Comparison of ENCODE assay signal across 8 mouse cellular contexts in the genomic region with DNA sequence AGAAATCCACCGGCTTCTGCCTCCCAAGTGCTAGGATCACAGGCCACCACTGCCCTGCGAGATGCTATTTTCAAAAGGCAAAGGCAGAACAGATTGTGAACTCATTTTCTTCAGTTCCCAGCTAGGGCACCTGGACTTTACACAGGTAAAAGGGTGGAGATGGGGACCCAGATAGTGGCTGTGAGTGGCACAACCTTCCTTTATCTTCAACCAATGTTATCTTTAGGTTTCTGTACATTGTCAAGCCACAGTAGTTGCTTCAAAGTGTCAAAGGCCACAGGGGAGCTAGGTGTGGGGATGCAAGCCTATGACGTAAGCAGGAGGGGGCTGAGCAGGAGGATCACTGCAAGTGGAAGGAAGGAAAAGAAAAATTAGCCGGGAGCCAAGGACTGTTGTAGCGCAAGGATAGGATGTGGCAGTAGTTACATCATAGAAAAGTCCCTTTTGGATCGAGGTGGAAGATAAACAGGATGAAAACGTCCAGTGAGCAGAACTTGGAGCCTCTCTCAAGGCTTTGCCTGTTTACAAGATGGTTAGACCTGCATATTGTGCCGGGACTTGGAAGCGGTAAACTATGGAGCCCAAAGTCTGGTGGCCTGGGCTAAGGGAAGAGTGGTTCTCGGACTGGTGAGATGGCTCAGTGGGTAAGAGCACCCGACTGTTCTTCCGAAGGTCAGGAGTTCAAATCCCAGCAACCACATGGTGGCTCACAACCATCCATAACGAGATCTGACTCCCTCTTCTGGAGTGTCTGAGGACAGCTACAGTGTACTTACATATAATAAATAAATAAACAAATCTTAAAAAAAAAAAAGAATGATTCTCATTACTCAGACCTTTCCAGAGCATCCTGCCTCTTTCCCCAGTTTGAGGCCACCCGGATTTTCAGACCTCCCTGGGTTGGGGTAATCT. TPM values are rescaled to one million over a fixed set of nuclear protein-coding genes. Genes with fewer than 3 reads are reported as not detected.
DNase-seq lines count a peak whose midpoint lies in the region; ATAC-seq lines count a peak whose summit lies in the region.

No protein-coding gene starts in this region.

- peak; percentile 9 for DNase-seq in adrenal gland, adult 8-10 months
- DNase-seq in adrenal gland, adult 2 months: no peak
- DNase-seq in thymus, postnatal 4 days: no peak
- DNase-seq in thymus, postnatal 14 days: no peak

- peaks cover 64% of the 10 kb centered on the region for H3K4me1 ChIP-seq in megakaryocyte, embryonic 14.5 days
- peaks cover 24% of the 10 kb centered on the region for H3K4me1 ChIP-seq in limb, embryonic 13.5 days
- H3K4me1 ChIP-seq in stomach, embryonic 15.5 days: peaks cover 22% of the 10 kb centered on the region

- H3K27me3 ChIP-seq in megakaryocyte, embryonic 14.5 days (replicated peaks): peaks cover 41% of the 10 kb centered on the region
- H3K27me3 ChIP-seq in limb, embryonic 13.5 days: peaks cover 15% of the 10 kb centered on the region; the same call in 1 of the 2 replicates
- H3K27me3 ChIP-seq in stomach, embryonic 15.5 days (replicated peaks): no peaks in the 10 kb centered on the region

- peaks cover 13% of the 10 kb centered on the region for H3K36me3 ChIP-seq in megakaryocyte, embryonic 14.5 days (replicated peaks; ENCODE audit: low read length)
- H3K36me3 ChIP-seq in limb, embryonic 13.5 days: peaks cover 20% of the 10 kb centered on the region
- H3K36me3 ChIP-seq in stomach, embryonic 15.5 days: peaks cover 14% of the 10 kb centered on the region; the same call in 1 of the 2 replicates

- H3K4me2 ChIP-seq in limb, embryonic 13.5 days (replicated peaks): peak overlapping the region; percentile 99
- H3K4me2 ChIP-seq in stomach, embryonic 15.5 days: peak overlapping the region; percentile 100

- peak overlapping the region; percentile 93 for H3K27ac ChIP-seq in limb, embryonic 13.5 days
- peak overlapping the region; percentile 73 for H3K27ac ChIP-seq in stomach, embryonic 15.5 days

- 28% methylated on average over 14 of the region's 14 CpGs for WGBS in limb, embryonic 13.5 days
- WGBS in stomach, embryonic 15.5 days: 20% methylated on average over 14 of the region's 14 CpGs

- peak overlapping the region; percentile 93 for H3K4me3 ChIP-seq in megakaryocyte, embryonic 14.5 days (replicated peaks)
- peak overlapping the region; percentile 84 for H3K4me3 ChIP-seq in limb, embryonic 13.5 days
- H3K4me3 ChIP-seq in stomach, embryonic 15.5 days (replicated peaks): peak overlapping the region; percentile 98

- no peaks in the 10 kb centered on the region for H3K9me3 ChIP-seq in megakaryocyte, embryonic 14.5 days
- H3K9me3 ChIP-seq in limb, embryonic 13.5 days: no peaks in the 10 kb centered on the region
- no peaks in the 10 kb centered on the region for H3K9me3 ChIP-seq in stomach, embryonic 15.5 days

- H3K9ac ChIP-seq in limb, embryonic 13.5 days: peak overlapping the region; percentile 59
- peak overlapping the region; percentile 6; the same call in 1 of the 2 replicates for H3K9ac ChIP-seq in stomach, embryonic 15.5 days

- no peak for ATAC-seq in megakaryocyte, adult 5-6 weeks (ENCODE audit: poor library complexity, severe bottlenecking)
- ATAC-seq in limb, embryonic 13.5 days (ENCODE audit: low FRiP score, low read depth): peak; percentile 13; the same call in 1 of the 2 replicates
- ATAC-seq in stomach, embryonic 15.5 days (ENCODE audit: insufficient read depth, low FRiP score, low read depth): peak; percentile 0; the same call in 1 of the 2 replicates

RNA-seq across cellular contexts. Expression of a gene that starts 2.2 kb away (rescaled TPM):
- 100 to 1,000 TPM; 101 to 119 (median 110) TPM for total RNA-seq in adrenal gland, adult 8-10 months (2022)
- total RNA-seq in adrenal gland, adult 2 months (2021): 10 to 100 TPM; 87.3 to 90.5 TPM
- 179 and 197 TPM in 2 replicates for polyA plus RNA-seq in adrenal gland, adult 2 months (2012; rRNA removed)
- polyA plus RNA-seq in megakaryocyte, embryonic 14.5 days (2012; ENCODE audit: insufficient read depth, low replicate concordance): 4.4 and 22.7 TPM in 2 replicates
- total RNA-seq in megakaryocyte, adult 5-6 weeks (2015): 23.2 and 28.6 TPM in 2 replicates
- 95.5 and 112 TPM in 2 replicates for total RNA-seq in megakaryocyte, adult 5-6 weeks (2017)
- polyA plus RNA-seq in limb, embryonic 13.5 days (2015; fragmentation: Nextera tagmentation; extraction: Ambion mirVana): 108 and 109 TPM in 2 replicates
- 89.7 and 91.8 TPM in 2 replicates for polyA plus RNA-seq in stomach, embryonic 15.5 days (2015; fragmentation: Nextera tagmentation; extraction: Ambion mirVana)

RNA-seq across cellular contexts. Expression of a gene that starts 2.3 kb away (rescaled TPM):
- total RNA-seq in adrenal gland, adult 8-10 months (2022): 1 to 10 TPM; 4.8 to 9.3 (median 6.8) TPM
- 1 to 10 TPM; 5.6 TPM for total RNA-seq in adrenal gland, adult 2 months (2021)
- polyA plus RNA-seq in adrenal gland, adult 2 months (2012; rRNA removed): 5.2 and 8.4 TPM in 2 replicates
- 0.21 TPM in 1 of 2 replicates, not detected in the other for polyA plus RNA-seq in megakaryocyte, embryonic 14.5 days (2012; ENCODE audit: insufficient read depth, low replicate concordance)
- 0.25 and 0.62 TPM in 2 replicates for total RNA-seq in megakaryocyte, adult 5-6 weeks (2015)
- total RNA-seq in megakaryocyte, adult 5-6 weeks (2017): 0.22 and 0.24 TPM in 2 replicates
- 8.1 and 9.2 TPM in 2 replicates for polyA plus RNA-seq in limb, embryonic 13.5 days (2015; fragmentation: Nextera tagmentation; extraction: Ambion mirVana)
- polyA plus RNA-seq in stomach, embryonic 15.5 days (2015; fragmentation: Nextera tagmentation; extraction: Ambion mirVana): 28.0 and 30.9 TPM in 2 replicates

RNA-seq across cellular contexts. Expression of a gene that starts 21.4 kb away (rescaled TPM):
- 1 to 10 TPM in 3 of 4 experiments, under 1 TPM in 1; 0.87 to 3.4 (median 2.9) TPM for total RNA-seq in adrenal gland, adult 8-10 months (2022)
- 1 to 10 TPM; 1.0 to 2.7 TPM for total RNA-seq in adrenal gland, adult 2 months (2021)
- polyA plus RNA-seq in adrenal gland, adult 2 months (2012; rRNA removed): 2.3 and 2.7 TPM in 2 replicates
- not detected in 2 replicates for polyA plus RNA-seq in megakaryocyte, embryonic 14.5 days (2012; ENCODE audit: insufficient read depth, low replicate concordance)
- not detected in 2 replicates for total RNA-seq in megakaryocyte, adult 5-6 weeks (2015)
- not detected in 2 replicates for total RNA-seq in megakaryocyte, adult 5-6 weeks (2017)
- polyA plus RNA-seq in limb, embryonic 13.5 days (2015; fragmentation: Nextera tagmentation; extraction: Ambion mirVana): 36.4 and 39.2 TPM in 2 replicates
- 9.8 and 11.7 TPM in 2 replicates for polyA plus RNA-seq in stomach, embryonic 15.5 days (2015; fragmentation: Nextera tagmentation; extraction: Ambion mirVana)

RNA-seq across cellular contexts. Expression of a gene that starts 28.7 kb away (rescaled TPM):
- total RNA-seq in adrenal gland, adult 8-10 months (2022): 10 to 100 TPM; 44.3 to 52.5 (median 49.9) TPM
- total RNA-seq in adrenal gland, adult 2 months (2021): 10 to 100 TPM; 41.3 to 44.0 TPM
- polyA plus RNA-seq in adrenal gland, adult 2 months (2012; rRNA removed): 66.4 and 70.6 TPM in 2 replicates
- 115 and 286 TPM in 2 replicates for polyA plus RNA-seq in megakaryocyte, embryonic 14.5 days (2012; ENCODE audit: insufficient read depth, low replicate concordance)
- total RNA-seq in megakaryocyte, adult 5-6 weeks (2015): 21.7 and 22.3 TPM in 2 replicates
- 28.4 and 35.0 TPM in 2 replicates for total RNA-seq in megakaryocyte, adult 5-6 weeks (2017)
- polyA plus RNA-seq in limb, embryonic 13.5 days (2015; fragmentation: Nextera tagmentation; extraction: Ambion mirVana): 190 and 200 TPM in 2 replicates
- polyA plus RNA-seq in stomach, embryonic 15.5 days (2015; fragmentation: Nextera tagmentation; extraction: Ambion mirVana): 136 and 142 TPM in 2 replicates

RNA-seq across cellular contexts. Expression of a gene that starts 32.5 kb away (rescaled TPM):
- 1 to 10 TPM; 3.8 to 6.0 (median 4.3) TPM for total RNA-seq in adrenal gland, adult 8-10 months (2022)
- total RNA-seq in adrenal gland, adult 2 months (2021): 1 to 10 TPM; 1.6 to 2.5 TPM
- polyA plus RNA-seq in adrenal gland, adult 2 months (2012; rRNA removed): 1.5 and 2.0 TPM in 2 replicates
- 17.0 and 33.8 TPM in 2 replicates for polyA plus RNA-seq in megakaryocyte, embryonic 14.5 days (2012; ENCODE audit: insufficient read depth, low replicate concordance)
- total RNA-seq in megakaryocyte, adult 5-6 weeks (2015): 8.1 and 9.6 TPM in 2 replicates
- 18.3 and 22.2 TPM in 2 replicates for total RNA-seq in megakaryocyte, adult 5-6 weeks (2017)
- 27.4 and 29.0 TPM in 2 replicates for polyA plus RNA-seq in limb, embryonic 13.5 days (2015; fragmentation: Nextera tagmentation; extraction: Ambion mirVana)
- 21.7 and 22.4 TPM in 2 replicates for polyA plus RNA-seq in stomach, embryonic 15.5 days (2015; fragmentation: Nextera tagmentation; extraction: Ambion mirVana)
